Mouse (Mus musculus) gastrocnemius, postnatal 25 days (tissue): ENCODE measurements at regions not wholly inside any gene's neighbourhood (a gene's known extent, or its start where the extent isn't known, plus 50 kb on each side); places are given as distances from the start of the nearest gene placed in this dataset.

Source experiments
- DNase-seq: peaks from one replicate; pipeline ENCODE4 v3.0.0; 2022

DNA sequence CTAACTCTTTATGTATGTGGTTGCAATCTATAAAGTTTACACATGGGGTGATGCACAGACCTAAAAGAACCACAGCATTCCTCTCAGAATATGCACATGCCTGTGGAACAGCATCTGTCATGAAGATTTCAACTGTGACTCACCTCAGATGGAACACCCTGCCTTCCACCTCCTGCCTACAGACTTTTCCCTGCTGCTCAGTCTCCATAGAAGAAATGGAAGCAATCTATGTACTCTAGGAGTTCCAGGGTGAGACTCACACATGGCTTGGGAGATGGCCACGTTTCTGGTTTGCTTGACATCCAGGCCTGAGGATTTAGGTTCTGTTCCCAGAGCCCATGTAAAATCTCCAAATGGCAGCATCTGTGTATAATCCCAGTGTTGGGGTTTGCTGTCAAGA is 579.7 kb downstream of the Plekhb2 start:
- DNase-seq, result no peak

DNA sequence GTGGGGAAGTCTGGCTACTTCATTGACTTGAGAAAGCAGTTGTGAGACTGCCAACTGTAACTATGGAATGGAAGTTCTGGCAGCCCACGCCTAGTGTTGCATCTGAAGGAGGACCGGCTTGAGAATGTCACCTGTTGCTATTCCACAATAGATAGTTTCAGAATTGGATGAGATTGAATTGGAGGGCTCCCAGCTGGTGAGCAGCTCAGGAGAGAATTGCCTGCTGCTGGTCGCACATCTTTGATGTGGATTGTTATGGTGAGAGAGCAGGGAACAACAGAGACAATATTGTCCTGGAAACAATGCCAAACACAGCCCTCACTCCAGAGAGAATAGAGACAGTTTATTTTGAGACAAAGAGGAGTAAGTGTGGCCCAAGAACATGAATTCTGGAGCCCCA is 585.9 kb downstream of the Plekhb2 start:
- DNase-seq, result no peak

DNA sequence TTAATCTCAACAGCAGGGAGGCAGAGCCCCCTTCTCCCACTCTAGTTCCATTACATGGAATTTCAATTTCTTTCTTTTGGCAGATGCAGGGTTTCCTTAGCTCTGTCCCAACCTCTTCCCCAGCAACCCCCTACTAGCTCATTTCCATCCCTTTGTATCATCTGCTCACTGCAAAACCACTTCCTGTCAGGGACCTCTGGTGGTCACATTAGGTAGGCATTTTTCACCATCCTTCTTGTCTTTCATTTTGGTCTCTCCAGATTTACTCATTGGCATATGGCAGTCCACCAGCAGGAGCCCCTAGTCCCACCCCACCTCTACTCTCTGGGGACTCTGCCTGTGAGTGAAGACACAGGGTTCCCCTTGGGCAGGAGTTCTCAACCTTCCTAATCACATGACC is 597.6 kb downstream of the Plekhb2 start:
- DNase-seq, result no peak

DNA sequence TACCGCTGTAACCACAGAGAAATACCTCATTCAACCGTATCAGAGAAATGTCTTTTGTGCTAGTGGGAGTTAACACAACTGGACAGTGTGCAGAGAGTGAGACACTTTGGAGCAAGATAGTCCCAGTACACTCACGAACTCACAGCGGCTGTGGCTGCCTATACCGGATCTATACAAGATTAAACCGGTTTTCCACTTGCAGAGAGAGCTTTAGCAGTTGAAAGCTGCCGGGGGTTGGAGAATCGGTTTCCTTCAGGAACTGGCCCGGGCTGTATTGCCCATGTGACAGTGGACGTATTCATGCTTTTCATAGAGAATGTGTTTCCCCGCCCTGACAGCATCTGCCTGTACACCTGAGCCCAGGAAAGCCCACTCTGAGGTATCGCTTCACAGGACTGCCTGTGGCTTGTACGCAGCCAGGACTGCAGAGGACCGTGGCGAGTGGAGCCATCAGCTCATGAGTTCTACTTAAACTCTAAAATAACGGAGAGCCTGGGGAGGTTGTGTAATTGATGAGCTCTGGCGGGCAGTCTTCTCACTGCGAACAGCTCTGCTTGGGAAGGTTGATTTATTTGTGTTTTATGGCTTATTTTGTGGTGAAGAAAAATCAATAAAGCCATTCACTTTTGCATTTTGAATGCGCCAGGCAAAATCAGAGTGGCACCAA is 602.8 kb downstream of the Plekhb2 start:
- DNase-seq, result no peak

DNA sequence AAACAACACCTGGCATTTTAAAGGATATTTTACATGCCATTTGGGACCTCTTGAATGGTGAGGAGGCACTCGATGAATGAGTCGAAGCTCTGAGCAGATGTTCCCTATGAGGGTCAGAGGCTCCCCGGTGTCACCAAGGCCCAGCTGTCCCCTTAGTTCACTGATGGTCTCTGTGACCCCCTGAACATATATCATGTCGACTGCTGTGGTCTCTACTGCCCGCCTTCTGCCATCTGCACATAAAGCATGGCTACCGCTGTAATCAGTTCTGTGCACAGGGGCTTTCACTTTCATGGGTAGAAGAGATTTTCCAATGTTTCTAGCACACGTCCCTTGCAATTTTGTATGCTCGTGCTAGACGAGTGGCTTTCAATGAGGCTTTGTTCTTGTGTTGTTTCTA is 607.8 kb downstream of the Plekhb2 start:
- DNase-seq, result no peak

DNA sequence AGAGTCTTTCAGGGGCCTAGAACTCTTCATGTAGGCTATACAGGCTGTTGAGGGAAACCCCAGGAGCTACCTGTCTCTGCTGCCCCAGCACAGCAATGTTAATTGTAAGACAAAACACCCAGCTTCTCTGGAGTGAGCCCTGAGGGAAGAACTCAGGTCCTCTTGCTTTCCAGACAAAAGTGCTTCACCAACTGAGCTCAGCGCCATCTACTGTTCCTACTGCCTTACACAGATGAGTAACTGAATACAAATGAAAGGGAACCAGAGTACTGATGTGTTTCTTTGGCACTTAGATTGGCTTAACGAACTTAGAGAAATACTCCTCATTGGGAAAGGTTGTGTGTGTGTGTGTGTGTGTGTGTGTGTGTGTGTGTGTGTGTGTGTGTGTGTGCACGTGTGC is 603.1 kb upstream of the Hs6st1 start:
- DNase-seq, result no peak

DNA sequence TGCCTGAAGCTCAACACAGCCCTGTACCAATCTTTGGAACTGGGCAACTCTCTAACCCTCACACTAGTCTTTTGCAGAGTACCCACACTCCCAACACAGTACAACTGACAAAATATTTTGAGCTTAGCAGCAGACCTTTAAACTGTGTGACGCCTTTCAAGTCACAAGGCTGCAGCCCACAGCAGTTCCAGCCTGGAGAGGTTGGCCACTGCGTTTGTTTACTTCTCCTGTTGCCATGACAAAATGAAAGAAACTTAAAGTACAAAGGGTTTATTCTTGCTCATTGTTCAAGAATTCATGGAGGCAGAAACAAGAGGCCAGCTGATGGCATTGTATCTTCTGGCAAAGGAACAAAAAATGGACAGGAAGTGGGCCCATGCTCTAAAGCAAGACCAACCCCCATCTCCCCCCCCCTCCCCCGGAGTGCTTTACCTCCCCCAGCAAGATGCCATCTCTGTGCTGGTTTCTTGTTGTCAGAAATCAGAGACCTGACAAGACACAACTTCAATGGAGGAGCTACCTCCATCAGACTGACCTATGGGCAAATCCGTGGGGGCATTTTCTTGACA is 598.9 kb upstream of the Hs6st1 start:
- no peak for DNase-seq

DNA sequence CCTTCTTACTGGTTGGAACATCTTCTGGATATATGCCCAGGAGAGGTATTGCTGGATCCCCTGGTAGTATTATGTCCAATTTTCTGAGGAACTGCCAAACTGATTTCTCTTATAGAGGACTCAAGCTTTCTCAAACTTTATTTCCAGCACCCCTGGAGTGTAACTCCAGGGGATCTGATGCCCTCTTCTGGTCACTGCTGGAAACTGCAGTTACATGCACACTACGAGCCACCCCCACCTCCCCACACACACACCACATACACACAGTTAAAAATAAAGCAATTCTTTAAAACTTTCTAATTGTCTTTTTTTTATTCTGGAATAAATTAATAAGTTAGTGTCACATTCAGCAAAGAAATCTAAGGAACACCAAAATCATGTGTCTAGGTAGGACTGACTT is 589.9 kb upstream of the Hs6st1 start:
- no peak for DNase-seq

DNA sequence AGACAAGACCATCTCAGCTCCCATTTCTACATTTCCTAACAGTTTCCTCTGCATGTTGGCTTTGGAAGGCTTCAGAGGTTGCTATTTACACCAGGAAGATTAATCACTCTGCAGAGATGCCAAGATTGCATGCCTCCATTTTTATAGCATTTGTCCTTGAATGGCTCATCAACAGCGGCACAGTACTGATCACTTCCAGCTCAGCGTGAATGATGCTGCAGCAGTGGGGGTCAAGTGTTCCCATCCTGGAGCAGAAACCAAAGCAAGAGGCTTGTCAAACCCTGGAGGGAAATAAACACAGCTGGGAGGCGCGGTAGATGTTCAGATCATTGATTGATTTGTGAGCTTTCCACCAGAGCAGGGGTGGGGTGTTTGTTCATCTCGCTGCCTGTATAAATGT is 572.2 kb upstream of the Hs6st1 start:
- DNase-seq, result no peak

DNA sequence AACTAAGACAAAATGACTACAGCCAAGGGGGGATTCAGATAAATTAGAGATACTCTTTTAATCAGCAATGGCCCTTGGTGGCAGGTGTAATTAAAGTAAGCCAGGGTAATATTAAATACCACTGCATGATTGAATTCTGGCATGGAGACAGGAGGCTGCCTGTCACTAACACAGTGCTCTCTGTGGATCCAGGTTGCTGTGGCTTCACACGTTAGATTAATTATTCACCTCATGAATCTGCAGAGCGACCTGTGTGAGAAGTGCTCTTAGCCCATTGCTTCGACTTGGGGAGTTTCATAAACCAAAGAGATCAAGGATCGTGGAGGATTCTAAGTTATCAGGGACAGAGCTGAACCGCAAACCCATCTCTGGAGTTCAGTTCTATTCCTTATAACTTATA is 545.2 kb upstream of the Hs6st1 start:
- DNase-seq, result no peak

DNA sequence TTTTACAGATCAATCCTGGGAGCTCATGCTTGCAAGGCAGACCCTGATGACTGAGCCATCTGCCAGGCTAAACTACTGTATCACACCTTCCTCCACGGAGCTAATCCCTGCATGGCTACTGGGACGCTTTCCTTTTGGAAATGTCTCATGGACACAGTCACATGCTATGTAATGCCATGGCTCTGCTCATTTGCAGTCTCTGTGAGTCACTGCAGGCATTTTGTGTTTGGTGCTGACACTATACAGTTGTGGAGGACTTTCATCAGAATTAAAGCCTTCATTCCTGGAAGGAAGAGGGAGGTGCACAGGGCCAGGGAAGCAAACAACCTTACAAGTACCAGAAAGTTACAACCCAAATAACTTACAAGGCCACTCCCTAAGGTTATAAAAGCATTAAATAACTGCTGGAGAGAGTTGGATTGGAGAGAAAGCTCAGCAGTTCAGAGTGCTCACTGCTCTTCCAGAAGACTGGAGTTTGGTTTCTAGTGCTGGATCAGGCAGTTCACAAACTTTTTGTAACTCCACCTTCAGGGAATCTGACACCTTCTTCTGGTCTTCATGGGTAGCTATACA is 544.3 kb upstream of the Hs6st1 start:
- no peak for DNase-seq

DNA sequence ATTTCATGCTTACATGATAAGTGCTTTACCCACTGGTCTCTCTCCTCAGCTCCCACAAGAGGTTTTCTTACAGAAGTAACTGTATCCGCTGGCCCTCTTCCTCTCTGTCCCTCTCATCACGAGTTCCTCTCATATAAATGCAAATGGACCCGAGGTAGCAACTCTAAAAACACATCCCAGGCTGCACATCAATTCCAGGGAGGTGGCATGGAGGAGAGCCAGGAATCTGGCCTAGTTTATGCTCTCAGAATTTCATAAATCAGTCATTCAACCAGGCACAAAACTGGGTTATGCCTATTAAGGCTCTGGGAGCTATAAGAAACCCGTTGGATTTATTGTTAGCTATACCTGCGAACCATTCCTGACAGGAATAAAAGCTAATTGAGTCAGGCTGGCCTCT is 543.4 kb upstream of the Hs6st1 start:
- DNase-seq, result no peak

DNA sequence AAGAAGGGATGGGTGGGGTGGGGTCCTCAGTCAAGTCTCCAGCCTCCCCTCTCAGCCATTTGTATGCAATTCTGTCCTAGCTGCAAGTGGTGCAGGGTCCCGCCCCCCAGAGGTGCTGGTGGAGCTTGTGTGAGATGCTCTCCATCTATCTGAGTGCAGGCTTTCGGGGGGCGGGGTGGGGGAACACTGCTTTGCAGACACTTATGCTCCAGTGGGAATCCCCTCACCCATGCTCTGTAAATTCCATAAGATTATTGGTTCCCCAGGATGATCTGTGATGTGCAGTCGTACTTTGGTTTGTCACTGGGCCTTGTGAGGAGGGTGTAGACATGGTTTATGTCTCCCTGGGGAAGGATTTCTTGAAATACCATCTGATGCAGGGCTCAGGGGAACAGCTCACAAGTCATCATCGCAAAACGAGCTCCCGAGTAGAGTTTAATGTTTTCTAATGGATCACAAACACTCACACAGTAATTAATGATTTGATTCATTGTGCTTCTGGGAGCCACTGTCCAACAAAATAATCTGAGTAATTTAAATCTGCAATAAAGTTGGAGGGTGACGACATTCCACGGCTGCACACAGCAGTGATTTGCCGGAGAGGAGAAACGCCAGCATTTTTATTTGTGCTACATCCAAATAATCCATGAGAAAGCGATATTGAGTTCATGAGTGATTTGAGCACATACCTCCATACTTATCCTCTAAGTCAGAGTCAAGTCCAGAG is 540.3 kb upstream of the Hs6st1 start:
- no peak for DNase-seq

DNA sequence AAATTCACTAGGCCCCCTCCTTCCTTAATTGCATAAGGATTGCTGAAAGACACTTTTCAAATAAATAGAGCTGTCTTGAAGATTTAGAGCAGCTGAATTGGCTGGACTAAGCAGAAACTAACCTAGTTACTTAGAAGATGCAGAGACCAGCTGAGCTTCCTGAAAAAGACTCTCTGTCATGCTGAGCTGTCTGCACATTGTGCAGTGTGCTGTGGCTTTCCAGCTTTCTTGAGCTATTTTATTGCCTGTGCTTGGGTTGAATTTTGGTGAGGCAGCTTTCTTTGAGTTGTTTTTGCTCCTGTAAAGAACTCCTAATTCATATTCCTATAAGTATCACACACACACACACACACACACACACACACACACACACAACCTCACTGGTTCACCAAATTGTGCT is 532.7 kb upstream of the Hs6st1 start:
- DNase-seq, result no peak

DNA sequence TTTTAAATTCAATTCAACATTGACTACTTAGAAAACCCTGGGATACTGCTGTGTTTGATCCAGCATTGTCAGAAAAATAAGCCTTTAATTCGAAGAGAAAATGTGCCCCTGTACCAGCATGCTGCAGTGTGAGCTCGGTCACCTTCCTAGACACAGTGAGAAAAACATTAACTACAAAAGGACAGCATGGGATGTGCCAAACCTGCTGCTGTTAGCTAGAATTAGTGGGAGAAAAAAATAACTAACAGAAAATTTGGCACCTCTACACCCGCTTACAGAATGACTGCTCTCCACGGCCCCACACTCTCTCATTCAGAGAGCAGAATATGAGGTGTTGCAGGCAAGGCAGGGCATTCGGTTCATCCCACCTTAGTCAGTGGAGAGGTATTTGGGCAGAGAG is 531.9 kb upstream of the Hs6st1 start:
- DNase-seq, result no peak

DNA sequence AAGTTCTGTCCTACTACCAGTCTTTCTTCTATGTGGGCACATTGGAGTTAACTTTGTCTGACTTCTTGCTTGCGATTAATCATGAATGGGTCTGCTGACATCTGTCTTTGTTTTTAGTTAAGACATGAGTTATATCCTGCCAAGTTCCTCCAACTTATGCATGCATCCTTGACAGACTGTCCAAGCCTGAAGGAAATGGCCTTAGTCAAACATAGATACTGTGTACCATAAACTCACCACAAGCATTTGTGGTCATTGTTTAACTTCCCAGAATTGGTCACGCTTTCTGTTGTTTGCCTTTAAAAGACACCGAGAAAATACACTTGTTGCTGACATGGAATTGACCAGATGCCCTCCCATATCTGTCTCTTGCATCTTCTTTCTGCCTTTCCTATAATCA is 519.4 kb upstream of the Hs6st1 start:
- DNase-seq, result no peak

DNA sequence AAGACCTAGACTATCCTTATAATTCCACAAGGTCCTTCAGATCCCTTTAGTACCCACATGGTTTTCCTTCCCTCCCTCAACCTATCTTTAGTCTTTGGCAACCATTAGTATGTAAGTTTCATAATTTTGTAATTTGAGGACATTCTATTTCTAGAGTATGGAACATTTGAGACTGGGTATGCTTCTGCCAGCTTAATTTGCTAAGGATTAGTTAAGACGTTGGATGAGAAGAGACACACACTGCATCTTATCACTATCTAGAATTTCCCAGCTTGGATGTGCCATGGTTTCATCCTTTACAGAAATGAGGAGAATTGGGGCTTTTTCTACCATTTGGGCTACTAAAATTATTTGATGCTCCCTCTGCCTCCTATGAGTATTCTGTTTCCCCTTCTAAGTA is 516.7 kb upstream of the Hs6st1 start:
- no peak for DNase-seq

DNA sequence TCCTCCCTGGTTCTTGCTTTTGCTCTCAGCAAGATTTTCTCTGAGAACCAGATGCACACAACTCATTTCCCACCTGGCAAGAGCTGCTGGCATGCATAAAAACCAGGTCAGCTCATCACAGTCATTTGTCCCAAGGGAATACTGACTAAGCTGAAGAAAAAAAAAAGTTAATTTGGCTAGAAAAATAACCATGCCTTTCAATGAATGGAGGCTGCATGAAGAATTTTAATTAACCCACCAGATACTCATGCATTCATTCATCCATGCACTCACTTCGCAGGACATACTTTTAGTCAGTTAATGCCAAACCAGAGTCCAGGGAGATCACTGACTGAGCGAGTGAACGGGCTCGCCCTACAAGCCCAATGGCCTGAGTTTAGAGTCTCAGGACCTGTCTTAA is 505.4 kb upstream of the Hs6st1 start:
- DNase-seq, result no peak

DNA sequence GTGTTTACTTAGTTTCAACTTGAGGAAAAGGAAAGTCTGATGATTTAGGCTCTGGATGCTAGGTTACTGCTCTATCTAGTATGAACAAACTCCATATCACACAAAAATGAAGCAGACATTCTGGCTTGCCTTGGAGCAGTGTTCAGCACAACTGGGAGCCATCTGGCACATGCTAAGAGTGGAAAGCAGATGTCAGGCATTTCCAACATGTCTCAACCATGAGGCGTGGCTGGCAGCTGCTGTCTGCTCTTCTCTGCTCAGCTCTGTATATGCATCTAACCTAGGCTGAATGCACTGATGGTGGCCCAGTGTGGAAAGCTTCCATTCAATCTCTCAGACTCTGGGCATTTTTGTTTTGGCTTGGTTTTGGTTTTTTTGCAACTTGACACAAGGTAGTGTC is 493.0 kb upstream of the Hs6st1 start:
- no peak for DNase-seq

DNA sequence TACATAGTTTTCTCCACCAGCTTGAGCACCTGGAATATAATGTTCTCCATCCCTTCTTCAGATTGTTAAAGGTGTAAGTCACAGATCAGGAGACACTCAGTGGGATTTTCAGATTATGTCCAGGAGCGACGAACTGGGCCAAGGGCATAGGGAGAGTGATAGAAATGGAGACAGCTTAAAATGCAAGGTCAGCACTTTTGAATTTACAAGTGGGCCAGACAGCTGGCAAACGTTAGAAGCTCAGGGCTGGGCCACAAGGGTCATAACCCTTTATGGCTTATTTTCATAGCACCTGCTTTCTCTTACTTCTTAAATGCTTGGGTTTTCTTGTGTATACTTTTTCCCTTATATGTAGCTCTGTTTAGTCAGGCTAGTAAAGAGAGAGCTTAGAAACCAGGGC is 488.8 kb upstream of the Hs6st1 start:
- DNase-seq, result no peak

DNA sequence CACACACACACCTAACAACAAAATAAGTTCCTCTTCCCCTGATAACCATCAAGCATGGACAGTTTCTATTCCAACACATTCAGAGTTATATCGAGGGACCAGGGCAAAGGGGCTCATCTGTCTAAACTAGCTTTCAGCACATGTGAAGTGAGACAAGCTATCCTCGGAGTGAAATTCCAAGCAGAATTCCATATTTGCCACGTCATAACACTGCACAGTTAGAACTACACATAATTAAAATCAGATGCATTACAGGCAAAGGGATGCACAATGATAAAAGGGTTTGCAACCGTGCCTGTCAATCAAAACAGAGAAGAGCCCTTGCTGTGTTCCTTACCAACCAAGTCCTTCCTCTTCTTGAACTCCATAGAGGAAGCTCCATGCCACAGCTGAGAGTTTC is 488.2 kb upstream of the Hs6st1 start:
- no peak for DNase-seq

DNA sequence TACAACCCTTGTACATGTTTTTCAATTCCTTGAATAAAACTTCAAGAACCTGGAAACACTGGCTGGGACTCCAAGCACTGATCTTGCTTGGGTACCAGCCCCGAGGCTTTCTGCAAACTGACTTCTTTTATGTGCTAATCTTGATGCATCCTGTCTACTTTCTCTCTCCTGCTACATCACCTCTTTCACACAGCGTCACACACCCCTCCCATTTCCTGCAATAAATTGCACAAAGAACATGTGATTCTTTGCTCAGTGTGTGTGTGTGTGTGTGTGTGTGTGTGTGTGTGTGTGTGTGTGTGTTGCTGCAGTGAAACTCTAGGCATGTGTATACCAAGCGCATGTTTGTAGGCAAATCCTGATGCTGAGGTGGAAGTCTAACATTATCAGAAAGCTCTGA is 487.7 kb upstream of the Hs6st1 start:
- no peak for DNase-seq

DNA sequence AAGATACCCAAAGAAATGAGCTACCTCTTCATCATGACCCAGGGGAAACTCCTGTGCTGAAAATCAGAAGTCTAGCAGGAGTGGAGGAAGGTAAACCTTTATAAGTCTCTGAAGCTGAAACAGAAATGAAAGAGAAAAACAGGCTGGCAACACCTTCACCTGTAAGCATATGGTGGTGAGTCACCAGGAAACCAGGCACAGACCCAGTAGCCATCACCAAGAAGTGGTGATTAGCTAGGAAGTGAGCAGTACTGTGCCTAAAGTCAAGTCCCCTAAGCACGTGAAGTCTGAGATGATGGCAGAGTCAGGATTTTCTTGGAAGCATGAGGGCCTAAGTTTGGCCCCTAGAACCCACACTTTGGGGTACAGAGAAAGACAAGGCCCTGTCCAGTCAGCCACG is 480.3 kb upstream of the Hs6st1 start:
- no peak for DNase-seq

DNA sequence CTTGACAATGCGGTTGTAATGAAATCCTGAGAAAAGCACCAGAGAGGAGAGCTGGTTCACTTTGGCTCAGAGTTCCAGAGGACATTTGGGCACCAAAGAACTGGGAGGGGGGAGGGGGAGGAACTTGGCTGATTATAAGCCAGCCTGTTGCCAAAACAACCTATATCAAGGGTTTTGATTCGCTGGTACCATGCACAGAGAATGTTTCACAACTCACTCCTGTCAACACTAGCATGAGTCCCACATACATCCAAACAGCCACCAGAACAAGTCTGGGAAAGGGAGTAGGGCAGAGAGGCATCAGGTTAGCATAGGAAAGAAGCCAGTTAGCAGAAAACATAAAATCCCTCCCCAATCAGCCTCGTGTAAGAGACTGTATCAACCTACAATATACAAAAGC is 479.3 kb upstream of the Hs6st1 start:
- DNase-seq, result no peak
